Mouse (Mus musculus): ENCODE results near the gene Anapc16. TPM values are rescaled to one million over a fixed set of nuclear protein-coding genes. Genes with fewer than 3 reads are reported as not detected.
A peak's percentile ranks its signal among the peaks of the same experiment; 100 is the strongest.

Anapc16 gene
- total and polyA plus RNA-seq, 3 experiments, result 53.7 to 61.5 TPM; not detected in 1

GRCm38 (mm10) chr10:60009115-60009514, 6.2 kb upstream of the Anapc16 start:
- Histone ChIP-seq H3K9me3 (replicated peaks; ENCODE audit: insufficient read depth, low read length) (no peaks in the 10 kb centered on the region), H3K4me3 (ENCODE audit: control insufficient read depth in 1 of 2, insufficient read depth in 1 of 2, low read depth in 2 of 2, low read length in 2 of 2) (no peak overlapping the region), H3K79me2 (ENCODE audit: control insufficient read depth, insufficient read depth, low read length, poor library complexity) (no peaks in the 10 kb centered on the region), H3K4me1 (ENCODE audit: control insufficient read depth in 1 of 2, insufficient read depth in 2 of 2, low read length in 2 of 2) (peaks cover 0 to 4% of the 10 kb centered on the region in 2 experiments; a peak in 1 of 4 replicates), H3K9ac (ENCODE audit: control insufficient read depth, low read depth, low read length, poor library complexity, severe bottlenecking) (no peak overlapping the region), H3K36me3 (ENCODE audit: control insufficient read depth in 1 of 2, insufficient read depth in 2 of 2, low read length in 2 of 2) (peaks cover 1 to 5% of the 10 kb centered on the region in 2 experiments; a peak in 3 of 4 replicates), H3K27ac (ENCODE audit: control insufficient read depth, low read depth, low read length) (no peak overlapping the region), H3K27me3 (ENCODE audit: control insufficient read depth in 1 of 2, insufficient read depth in 2 of 2, low read length in 2 of 2) (no peaks in the 10 kb centered on the region)
- TF ChIP-seq ZMIZ1 (IDR thresholded peaks at IDR 0.05; ENCODE audit: low read depth, low read length), result no peak
- no peak for TF ChIP-seq ZNF384 (IDR thresholded peaks at IDR 0.05; ENCODE audit: low read depth, low read length)
- no peak for TF ChIP-seq USF2 (IDR thresholded peaks at IDR 0.05; ENCODE audit: borderline replicate concordance in 1 of 2, insufficient read depth in 1 of 2, low read depth in 1 of 2, low read length in 2 of 2)
- no peak for TF ChIP-seq MAFK (IDR thresholded peaks at IDR 0.05; ENCODE audit: borderline replicate concordance, low read depth, low read length)
- TF ChIP-seq UBTF (IDR thresholded peaks at IDR 0.05; ENCODE audit: borderline replicate concordance, insufficient read depth, low read depth, low read length), result no peak
- no peak for TF ChIP-seq E2F4 (IDR thresholded peaks at IDR 0.05; ENCODE audit: borderline replicate concordance, low read depth, low read length)
- TF ChIP-seq CHD2 (IDR thresholded peaks at IDR 0.05; ENCODE audit: low read length), result no peak
- no peak for TF ChIP-seq ZKSCAN1 (IDR thresholded peaks at IDR 0.05; ENCODE audit: low read depth, low read length)
- TF ChIP-seq MYB (IDR thresholded peaks at IDR 0.05; ENCODE audit: low read depth, low read length), result no peak
- TF ChIP-seq USF1 (IDR thresholded peaks at IDR 0.05; ENCODE audit: low read depth, low read length), result no peak
- TF ChIP-seq EP300 (IDR thresholded peaks at IDR 0.05; ENCODE audit: low read depth in 1 of 2, low read length in 2 of 2), result no peak
- no peak for TF ChIP-seq TAL1 (IDR thresholded peaks at IDR 0.05; ENCODE audit: low read length)
- no peak for TF ChIP-seq JUND (IDR thresholded peaks at IDR 0.05; ENCODE audit: low read depth, low read length)
- no peak for DNase-seq (ENCODE audit: low read depth, low spot score)

DNA sequence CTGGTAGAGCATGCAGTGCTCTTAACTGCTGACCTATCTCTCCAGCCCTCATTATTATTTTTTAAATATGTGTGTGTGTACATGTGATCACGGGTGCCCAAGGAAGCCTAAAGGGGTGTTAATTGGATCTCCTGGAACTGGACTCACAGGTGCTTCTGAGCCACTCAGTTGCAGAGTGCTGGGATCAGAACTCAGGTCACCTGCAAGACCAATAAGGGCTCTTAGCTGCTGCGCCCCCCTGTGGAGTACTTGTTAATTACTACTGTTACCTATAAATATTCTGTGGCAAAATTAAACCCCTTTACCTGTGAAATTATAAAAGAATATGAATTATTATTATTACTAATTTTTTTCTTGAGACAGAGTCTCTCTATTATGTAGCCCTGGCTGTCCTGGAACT, 2.3 kb upstream of the Anapc16 start:
- Histone ChIP-seq H3K27ac (ENCODE audit: control insufficient read depth, low read depth, low read length) (no peak overlapping the region), H3K9me3 (replicated peaks; ENCODE audit: insufficient read depth, low read length) (no peaks in the 10 kb centered on the region), H3K4me3 (ENCODE audit: control insufficient read depth in 1 of 2, insufficient read depth in 1 of 2, low read depth in 2 of 2, low read length in 2 of 2) (no peak overlapping the region), H3K9ac (ENCODE audit: control insufficient read depth, low read depth, low read length, poor library complexity, severe bottlenecking) (no peak overlapping the region), H3K4me1 (ENCODE audit: control insufficient read depth in 1 of 2, insufficient read depth in 2 of 2, low read length in 2 of 2) (peaks cover 0 to 10% of the 10 kb centered on the region in 2 experiments; a peak in 1 of 4 replicates), H3K36me3 (ENCODE audit: control insufficient read depth in 1 of 2, insufficient read depth in 2 of 2, low read length in 2 of 2) (peaks cover 0 to 9% of the 10 kb centered on the region in 2 experiments; a peak in 2 of 4 replicates), H3K79me2 (ENCODE audit: control insufficient read depth, insufficient read depth, low read length, poor library complexity) (peaks cover 15% of the 10 kb centered on the region), H3K27me3 (ENCODE audit: control insufficient read depth in 1 of 2, insufficient read depth in 2 of 2, low read length in 2 of 2) (no peaks in the 10 kb centered on the region)
- DNase-seq (ENCODE audit: low read depth, low spot score), result peak; percentile 66
- TF ChIP-seq RAD21 (IDR thresholded peaks at IDR 0.05; ENCODE audit: low read depth, low read length) (peak; percentile 53), ETS1 (IDR thresholded peaks at IDR 0.05; ENCODE audit: low read depth, low read length) (no peak), MYB (IDR thresholded peaks at IDR 0.05; ENCODE audit: low read depth, low read length) (no peak), CTCF (IDR thresholded peaks at IDR 0.05 in 2 of 3, conservative IDR thresholded peaks at IDR 0.05 in 1 of 3; ENCODE audit: control insufficient read depth in 1 of 3, insufficient read depth in 1 of 3, low read depth in 2 of 3, low read length in 3 of 3, poor library complexity in 1 of 3, severe bottlenecking in 1 of 3) (peak; percentile 53 to 74 (median 63)), ZC3H11A (IDR thresholded peaks at IDR 0.05; ENCODE audit: low read depth, low read length) (peak; percentile 59), SIN3A (IDR thresholded peaks at IDR 0.05; ENCODE audit: low read length) (no peak), SMC3 (IDR thresholded peaks at IDR 0.05; ENCODE audit: low read depth, low read length) (peak; percentile 73), POLR2AphosphoS2 (IDR thresholded peaks at IDR 0.05; ENCODE audit: low read length) (no peak)

Measured in MEL (cell line).